Mouse (Mus musculus): ENCODE measurements around the gene Nfkb1. TPM values are rescaled to one million over a fixed set of nuclear protein-coding genes. Genes with fewer than 3 reads are reported as not detected.

The Nfkb1 gene
- total RNA-seq, 2 experiments from 2014 or later = 20.5 to 25.2 TPM

GRCm38 (mm10) chr3:135552874-135553273 lies 138.5 kb downstream of the Nfkb1 start:
- no peak for DNase-seq (ENCODE audit: low spot score in 2 of 2)

- DNase-seq (ENCODE audit: low spot score in 2 of 2) = no peak
Measured at GRCm38 (mm10) chr3:135547298-135547697, 144.0 kb downstream of the Nfkb1 start.

GRCm38 (mm10) chr3:135546212-135546923 lies 145.0 kb downstream of the Nfkb1 start:
- no peak for DNase-seq (ENCODE audit: low spot score in 2 of 2)

Other genes starting within 250 kb of the Nfkb1 start
- gene Manba, start 205.9 kb downstream of the Nfkb1 start, total RNA-seq (2021) = 1 to 10 TPM; 6.9 to 8.0 TPM
- gene Slc39a8, start 133.7 kb upstream of the Nfkb1 start, total RNA-seq (2021) = 10 to 100 TPM; 10.1 to 10.2 TPM